Mouse (Mus musculus) neural tube, embryonic 14.5 days (tissue): ENCODE measurements around the gene March9. TPM values are rescaled to one million over a fixed set of nuclear protein-coding genes. Genes with fewer than 3 reads are reported as not detected.

Experiments used
- ATAC-seq: fragments of 200-750 bp; cut with Nextera tagmentation; 2 replicates; pipeline ENCODE4 v1.8.0; 2017; ENCODE audit warnings: low read depth, mild to moderate bottlenecking, moderate TSS enrichment, moderate library complexity
- H3K27ac ChIP-seq: fragments of 300-500 bp; sonication (generic); 2 replicates; pipeline ENCODE4 v1.5.1; 2014; ENCODE audit warnings: low read depth, mild to moderate bottlenecking, control low read depth, low read length, moderate library complexity, mixed read lengths
- H3K27me3 ChIP-seq: fragments of 300-500 bp; sonication (generic); 2 replicates; pipeline ENCODE4 v1.6.1; 2014; ENCODE audit warnings: low read length; ENCODE audit not compliant: control insufficient read depth, insufficient read depth
- H3K36me3 ChIP-seq: fragments of 300-500 bp; sonication (generic); 2 replicates; pipeline ENCODE4 v1.6.1; 2014; ENCODE audit warnings: low read length, mixed read lengths; ENCODE audit not compliant: control insufficient read depth, insufficient read depth
- H3K4me1 ChIP-seq: fragments of 300-500 bp; sonication (generic); 2 replicates; pipeline ENCODE4 v1.6.1; 2014; ENCODE audit warnings: low read length; ENCODE audit not compliant: control insufficient read depth, insufficient read depth
- H3K4me2 ChIP-seq: fragments of 300-500 bp; sonication (generic); 2 replicates; pipeline ENCODE4 v1.6.1; 2014; ENCODE audit warnings: mild to moderate bottlenecking, low read depth, low read length, control low read depth
- H3K4me3 ChIP-seq: fragments of 300-500 bp; sonication (generic); 2 replicates; pipeline ENCODE4 v1.5.1; 2014; ENCODE audit warnings: low read depth, low read length, control low read depth, mixed read lengths
- H3K9ac ChIP-seq: fragments of 300-500 bp; sonication (generic); replicated peaks from 2 replicates; pipeline ENCODE4 v1.6.1; 2014; ENCODE audit warnings: low read depth, mild to moderate bottlenecking, control low read depth, low read length, mixed read lengths
- H3K9me3 ChIP-seq: fragments of 300-500 bp; sonication (generic); 2 replicates; pipeline ENCODE4 v1.6.1; 2016; ENCODE audit warnings: low read length; ENCODE audit not compliant: control insufficient read depth
- WGBS: fragments of 180-500 bp; shearing (Covaris S2); extraction: QIAGEN DNeasy Blood & Tissue Kit; methylation state at CpG from one replicate; pipeline ENCODE4 v1.1.7; 2014; 5-methylcytosine and 5-hydroxymethylcytosine counted together
- polyA plus RNA-seq: library from polyadenylated mRNA; unstranded; fragments of >200 nt; fragmentation: Nextera tagmentation; extraction: Ambion mirVana; gene quantifications from 2 replicates; pipeline ENCODE4 v1.2.1, GENCODE M21; 2014

Gene March9
- 9.7 and 13.2 TPM in 2 replicates for polyA plus RNA-seq

DNA sequence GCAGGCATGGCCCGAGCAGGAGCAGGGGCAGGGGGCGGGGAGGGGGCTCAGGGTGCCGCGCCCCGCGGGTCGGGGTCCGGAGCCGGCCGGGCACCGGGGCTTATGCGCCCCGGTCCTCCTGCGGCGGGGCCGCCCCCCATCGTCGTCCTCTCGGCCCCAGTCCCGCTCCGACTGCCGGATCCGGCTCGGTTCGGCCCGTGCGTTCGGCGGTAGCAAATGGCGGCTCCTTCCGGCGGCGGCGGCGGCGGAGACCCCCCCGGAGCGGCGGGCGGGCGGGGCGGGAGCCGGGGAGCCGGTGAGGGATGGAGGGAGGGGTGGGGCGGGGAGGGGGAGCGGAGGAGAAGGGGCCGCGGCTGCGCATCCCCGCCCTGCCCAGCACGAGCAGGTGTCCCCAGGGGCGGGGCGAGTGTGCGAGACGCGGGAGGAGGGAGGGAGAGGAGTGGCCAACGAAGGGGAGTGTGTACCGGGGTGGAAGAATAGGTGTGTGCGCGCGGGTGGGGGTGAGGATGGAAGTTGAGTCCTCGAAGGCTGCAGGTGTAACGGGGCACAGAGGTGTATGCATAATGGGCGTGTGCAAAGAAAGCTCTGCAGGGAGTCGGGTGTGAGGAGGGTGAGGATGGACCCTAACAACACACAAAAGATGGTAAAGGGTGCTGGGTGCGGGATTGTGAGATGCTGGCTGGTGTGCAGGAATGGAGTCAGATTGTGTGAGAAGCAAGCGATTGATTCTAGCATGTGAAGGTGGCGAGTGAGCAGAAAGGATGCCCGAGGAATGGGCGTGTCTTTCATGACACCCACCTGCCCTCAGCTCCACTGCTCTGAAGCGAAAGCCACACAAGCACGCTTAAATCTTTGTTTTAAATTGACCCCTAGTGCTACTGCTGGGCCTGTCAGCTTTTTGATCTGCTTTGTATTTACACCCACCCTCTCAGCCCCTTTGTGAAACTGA lies at the start of gene March9:
March9 (minus strand) TSS at position 217 of the 949 bp plus-strand sequence.
- peak; percentile 41 for ATAC-seq
- Histone ChIP-seq H3K4me3 (peak within 1 kb of the TSS; percentile 79), H3K9me3 (no peaks in the 10 kb centered on the region), H3K9ac (peak within 1 kb of the TSS; percentile 96), H3K4me2 (peak within 1 kb of the TSS; percentile 79), H3K27ac (peak within 1 kb of the TSS; percentile 96), H3K4me1 (peaks cover 20% of the 10 kb centered on the region), H3K36me3 (peaks cover 21% of the 10 kb centered on the region), H3K27me3 (no peaks in the 10 kb centered on the region)
- WGBS, result under 1% methylated on average over 64 of the region's 72 CpGs

DNA sequence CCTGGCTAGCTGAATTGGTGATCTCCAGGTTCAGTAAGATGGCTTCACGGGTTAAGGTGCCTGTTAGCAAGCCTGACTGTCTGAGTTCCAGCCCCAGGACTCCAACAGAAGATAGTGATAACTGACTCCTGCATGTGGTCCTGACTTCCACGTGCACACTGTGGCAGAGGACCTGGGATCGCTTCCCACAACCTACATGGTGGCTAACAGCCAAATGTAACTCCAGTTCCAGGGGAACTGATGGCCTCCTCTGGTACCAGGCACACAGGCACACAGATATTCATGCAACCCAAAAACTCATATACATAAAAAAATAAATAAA lies 48.2 kb upstream of the March9 start:
- no peak overlapping the region for H3K4me2 ChIP-seq
- ATAC-seq, result no peak
- H3K27ac ChIP-seq, result no peak overlapping the region
- H3K9me3 ChIP-seq, result no peaks in the 10 kb centered on the region
- H3K9ac ChIP-seq, result no peak overlapping the region
- H3K4me3 ChIP-seq, result no peak overlapping the region
- no peaks in the 10 kb centered on the region for H3K27me3 ChIP-seq
- 89% methylated on average over 3 of the region's 3 CpGs for WGBS
- peaks cover 20% of the 10 kb centered on the region for H3K36me3 ChIP-seq
- no peaks in the 10 kb centered on the region for H3K4me1 ChIP-seq

GRCm38 (mm10) chr10:127107563-127108261 lies 47.7 kb upstream of the March9 start:
- WGBS, result 92% methylated on average over 16 of the region's 16 CpGs

GRCm38 (mm10) chr10:127103631-127104030 lies 43.6 kb upstream of the March9 start:
- Histone ChIP-seq H3K9ac (no peak overlapping the region), H3K36me3 (peaks cover 26% of the 10 kb centered on the region), H3K9me3 (no peaks in the 10 kb centered on the region), H3K4me3 (no peak overlapping the region), H3K4me1 (no peaks in the 10 kb centered on the region), H3K27me3 (no peaks in the 10 kb centered on the region), H3K27ac (no peak overlapping the region), H3K4me2 (no peak overlapping the region)
- ATAC-seq, result no peak
- WGBS, result 93% methylated on average over 7 of the region's 7 CpGs

More at GRCm38 (mm10) chr10:127107563-127108261, 47.7 kb upstream of the March9 start:
- H3K9ac ChIP-seq, result no peak overlapping the region
- H3K4me1 ChIP-seq, result no peaks in the 10 kb centered on the region
- peaks cover 15% of the 10 kb centered on the region for H3K36me3 ChIP-seq
- H3K27ac ChIP-seq, result no peak overlapping the region
- no peak overlapping the region for H3K4me2 ChIP-seq
- H3K27me3 ChIP-seq, result no peaks in the 10 kb centered on the region
- no peak for ATAC-seq
- no peaks in the 10 kb centered on the region for H3K9me3 ChIP-seq
- H3K4me3 ChIP-seq, result no peak overlapping the region

GRCm38 (mm10) chr10:127101151-127101550 lies 41.2 kb upstream of the March9 start:
- 87% methylated on average over 6 of the region's 6 CpGs for WGBS
- peaks cover 30% of the 10 kb centered on the region for H3K36me3 ChIP-seq
- no peak overlapping the region for H3K4me2 ChIP-seq
- H3K9me3 ChIP-seq, result no peaks in the 10 kb centered on the region
- H3K27me3 ChIP-seq, result no peaks in the 10 kb centered on the region
- no peak for ATAC-seq
- no peak overlapping the region for H3K9ac ChIP-seq
- no peak overlapping the region for H3K4me3 ChIP-seq
- H3K4me1 ChIP-seq, result no peaks in the 10 kb centered on the region
- no peak overlapping the region for H3K27ac ChIP-seq

- Histone ChIP-seq H3K9ac (no peak overlapping the region), H3K4me2 (no peak overlapping the region), H3K4me1 (no peaks in the 10 kb centered on the region), H3K9me3 (no peaks in the 10 kb centered on the region), H3K27ac (no peak overlapping the region), H3K4me3 (no peak overlapping the region), H3K27me3 (no peaks in the 10 kb centered on the region), H3K36me3 (peaks cover 38% of the 10 kb centered on the region)
- WGBS, result 92% methylated on average over 8 of the region's 8 CpGs
- ATAC-seq, result no peak
Measured at GRCm38 (mm10) chr10:127100414-127100813, 40.4 kb upstream of the March9 start.

DNA sequence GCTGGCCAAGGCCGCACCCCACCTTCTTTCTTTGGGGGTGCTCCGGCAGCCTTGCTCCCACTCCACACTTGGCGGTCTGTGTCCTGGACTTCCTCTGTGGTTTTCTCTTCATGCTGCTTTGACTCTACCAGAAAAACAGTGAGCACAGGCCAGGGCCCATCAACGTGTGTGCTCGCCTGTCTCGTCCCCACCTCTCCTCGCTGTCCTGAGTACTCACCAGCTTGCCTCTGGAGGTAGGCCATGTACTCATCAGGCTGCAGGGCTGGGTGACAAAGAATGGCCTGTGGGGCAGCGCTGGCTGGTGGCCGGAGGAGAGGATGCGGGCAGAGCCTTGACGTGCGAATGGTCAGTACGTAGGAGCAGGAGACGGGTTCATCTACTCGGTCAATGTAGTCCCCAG lies 39.9 kb upstream of the March9 start:
- Histone ChIP-seq H3K27me3 (no peaks in the 10 kb centered on the region), H3K4me3 (no peak overlapping the region), H3K4me2 (no peak overlapping the region), H3K36me3 (peaks cover 40% of the 10 kb centered on the region), H3K9ac (no peak overlapping the region), H3K27ac (no peak overlapping the region), H3K9me3 (no peaks in the 10 kb centered on the region), H3K4me1 (no peaks in the 10 kb centered on the region)
- no peak for ATAC-seq
- 94% methylated on average over 15 of the region's 15 CpGs for WGBS

DNA sequence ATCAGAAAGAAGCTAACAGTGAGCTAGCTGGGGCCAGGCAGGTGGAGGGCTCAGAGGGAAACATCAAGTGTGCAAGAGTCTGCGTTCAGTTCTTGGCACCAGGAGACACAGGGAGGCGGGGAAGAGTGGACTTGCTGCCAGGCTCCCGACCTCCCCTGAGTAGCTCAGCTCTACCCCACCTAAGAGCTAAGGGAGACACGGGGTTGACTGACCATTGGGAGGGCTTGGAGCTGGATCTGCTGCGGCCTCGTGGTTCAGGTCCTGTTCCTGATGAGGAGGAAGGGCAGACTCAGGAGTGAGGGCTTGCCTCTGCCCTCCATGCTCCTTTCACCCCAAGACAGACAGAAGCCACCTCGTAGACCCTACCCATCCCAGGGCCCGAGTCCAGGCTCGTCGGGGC lies 39.2 kb upstream of the March9 start:
- Histone ChIP-seq H3K4me2 (no peak overlapping the region), H3K9me3 (no peaks in the 10 kb centered on the region), H3K4me1 (no peaks in the 10 kb centered on the region), H3K9ac (no peak overlapping the region), H3K27me3 (no peaks in the 10 kb centered on the region), H3K4me3 (no peak overlapping the region), H3K36me3 (peaks cover 39% of the 10 kb centered on the region), H3K27ac (no peak overlapping the region)
- ATAC-seq, result no peak
- 92% methylated on average over 10 of the region's 10 CpGs for WGBS

- Histone ChIP-seq H3K36me3 (peaks cover 39% of the 10 kb centered on the region), H3K4me3 (no peak overlapping the region), H3K27ac (no peak overlapping the region), H3K9me3 (no peaks in the 10 kb centered on the region), H3K9ac (no peak overlapping the region), H3K27me3 (no peaks in the 10 kb centered on the region), H3K4me1 (no peaks in the 10 kb centered on the region), H3K4me2 (no peak overlapping the region)
- WGBS, result 79% methylated on average over 20 of the region's 20 CpGs
- ATAC-seq, result no peak
Measured at GRCm38 (mm10) chr10:127098514-127098913, 38.5 kb upstream of the March9 start.
